Mouse (Mus musculus) kidney, adult 2 months (tissue): ENCODE results near the gene Tmem127. TPM values are rescaled to one million over a fixed set of nuclear protein-coding genes. Genes with fewer than 3 reads are reported as not detected.
A peak's percentile ranks its signal among the peaks of the same experiment; 100 is the strongest.

ENCODE experiments used
- DNase-seq: peaks from one replicate; pipeline ENCODE4 v3.0.0; 2021
- H3K27ac ChIP-seq: fragments of 200-500 bp; 2 replicates; pipeline ENCODE4 v1.5.1; 2012; ENCODE audit warnings: low read depth, low read length, control low read depth, inconsistent platforms; ENCODE audit not compliant: insufficient read depth
- H3K27me3 ChIP-seq: fragments of 200-500 bp; replicated peaks from 2 replicates; pipeline ENCODE4 v1.6.1; 2012; ENCODE audit warnings: mild to moderate bottlenecking, moderate library complexity, low read length, inconsistent platforms; ENCODE audit not compliant: control insufficient read depth, insufficient read depth
- H3K36me3 ChIP-seq: fragments of 200-500 bp; 2 replicates; pipeline ENCODE4 v1.6.1; 2012; ENCODE audit warnings: mild to moderate bottlenecking, moderate library complexity, low read length, inconsistent platforms; ENCODE audit not compliant: control insufficient read depth, insufficient read depth
- H3K4me1 ChIP-seq: fragments of 200-500 bp; 2 replicates; pipeline ENCODE4 v1.6.1; 2011; ENCODE audit warnings: low read length; ENCODE audit not compliant: control insufficient read depth, insufficient read depth
- H3K4me3 ChIP-seq: fragments of 200-500 bp; 2 replicates; pipeline ENCODE4 v1.5.1; 2011; ENCODE audit warnings: mild to moderate bottlenecking, low read depth, low read length, control low read depth; ENCODE audit not compliant: insufficient read depth
- CTCF ChIP-seq: fragments of 200-500 bp; conservative IDR thresholded peaks from 2 replicates; pipeline ENCODE4 v1.5.1; 2011; ENCODE audit warnings: low read depth, mild to moderate bottlenecking, control low read depth, low read length, moderate library complexity, mixed read lengths; ENCODE audit not compliant: insufficient read depth, insufficient read length
- POLR2A ChIP-seq: fragments of 200-500 bp; IDR thresholded peaks from one replicate; pipeline ENCODE4 v1.6.1; 2011; ENCODE audit warnings: low read depth, low read length, control low read depth
- WGBS: fragments of 180-500 bp; shearing (Covaris S2); methylation state at CpG from one replicate; pipeline ENCODE4 v1.1.7; 2018; 5-methylcytosine and 5-hydroxymethylcytosine counted together
- polyA plus RNA-seq: library from polyadenylated mRNA; depleted of rRNA; stranded (reverse); fragments of >200 nt; gene quantifications from 2 replicates; pipeline ENCODE4 v1.2.3, GENCODE M21; 2012; rRNA removed

Gene Tmem127
- polyA plus RNA-seq, 1 experiment, result 90.0 TPM

- no peak for DNase-seq
- Histone ChIP-seq H3K27me3 (no peaks in the 10 kb centered on the region), H3K4me3 (no peak overlapping the region), H3K4me1 (no peaks in the 10 kb centered on the region), H3K27ac (no peak overlapping the region), H3K36me3 (peaks cover 3% of the 10 kb centered on the region)
- TF ChIP-seq POLR2A (no peak), CTCF (no peak)
- 68% methylated on average over 3 of the region's 3 CpGs for WGBS
Measured at GRCm38 (mm10) chr2:127304609-127305210, 57.0 kb downstream of the Tmem127 start.

GRCm38 (mm10) chr2:127306123-127306522, 58.4 kb downstream of the Tmem127 start:
- Histone ChIP-seq H3K27ac (no peak overlapping the region), H3K4me3 (no peak overlapping the region), H3K36me3 (no peaks in the 10 kb centered on the region), H3K27me3 (no peaks in the 10 kb centered on the region), H3K4me1 (no peaks in the 10 kb centered on the region)
- no peak for DNase-seq
- TF ChIP-seq POLR2A (no peak), CTCF (0 out of 2 replicates have a peak, but pooled peaks have one; percentile 18)

- no peak overlapping the region for H3K27ac ChIP-seq
- no peak overlapping the region for H3K4me3 ChIP-seq
- TF ChIP-seq CTCF (no peak), POLR2A (no peak)
Measured at GRCm38 (mm10) chr2:127307179-127307578, 59.5 kb downstream of the Tmem127 start.

GRCm38 (mm10) chr2:127308660-127309059, 61.0 kb downstream of the Tmem127 start:
- H3K36me3 ChIP-seq, result no peaks in the 10 kb centered on the region
- H3K27ac ChIP-seq, result no peak overlapping the region
- no peaks in the 10 kb centered on the region for H3K27me3 ChIP-seq
- TF ChIP-seq POLR2A (no peak), CTCF (peak; percentile 49)
- WGBS, result 90% methylated on average over 2 of the region's 2 CpGs
- H3K4me1 ChIP-seq, result no peaks in the 10 kb centered on the region
- no peak overlapping the region for H3K4me3 ChIP-seq
- peak; percentile 25 for DNase-seq

More at GRCm38 (mm10) chr2:127307179-127307578, 59.5 kb downstream of the Tmem127 start:
- Histone ChIP-seq H3K4me1 (no peaks in the 10 kb centered on the region), H3K36me3 (no peaks in the 10 kb centered on the region), H3K27me3 (no peaks in the 10 kb centered on the region)
- DNase-seq, result no peak
- 58% methylated on average over 3 of the region's 3 CpGs for WGBS

GRCm38 (mm10) chr2:127310246-127310645, 62.5 kb downstream of the Tmem127 start:
- no peak for DNase-seq
- WGBS, result 45% methylated on average over 2 of the region's 2 CpGs
- TF ChIP-seq CTCF (no peak), POLR2A (no peak)
- H3K36me3 ChIP-seq, result no peaks in the 10 kb centered on the region
- no peaks in the 10 kb centered on the region for H3K4me1 ChIP-seq
- H3K27ac ChIP-seq, result no peak overlapping the region
- H3K27me3 ChIP-seq, result no peaks in the 10 kb centered on the region
- no peak overlapping the region for H3K4me3 ChIP-seq

- TF ChIP-seq POLR2A, result no peak
- no peak for TF ChIP-seq CTCF
- whole genome bisulfite sequencing, result 90% methylated on average over 7 of the region's 7 CpGs
- no peak overlapping the region for H3K27ac ChIP-seq
- no peaks in the 10 kb centered on the region for H3K4me1 ChIP-seq
- DNase-seq, result no peak
- H3K27me3 ChIP-seq, result no peaks in the 10 kb centered on the region
- H3K4me3 ChIP-seq, result no peak overlapping the region
- H3K36me3 ChIP-seq, result no peaks in the 10 kb centered on the region
Measured at GRCm38 (mm10) chr2:127310685-127311084, 63.0 kb downstream of the Tmem127 start.

Other genes starting within 250 kb of the Tmem127 start
- gene Ap4e1, start 239.2 kb upstream of the Tmem127 start, polyA plus RNA-seq, result 1.8 and 2.4 TPM in 2 replicates
- 30.1 and 43.3 TPM in 2 replicates for gene Blvra, start 177.2 kb upstream of the Tmem127 start, polyA plus RNA-seq
- 0.34 and 0.61 TPM in 2 replicates for gene Ncaph, start 114.0 kb upstream of the Tmem127 start, polyA plus RNA-seq
- gene Itpripl1, start 104.5 kb upstream of the Tmem127 start, polyA plus RNA-seq, result 17.3 and 17.7 TPM in 2 replicates
- gene 1810024B03Rik, start 39.6 kb upstream of the Tmem127 start, polyA plus RNA-seq, result 2.8 TPM in 2 replicates
- 45.9 and 46.8 TPM in 2 replicates for gene Snrnp200, start 39.5 kb upstream of the Tmem127 start, polyA plus RNA-seq
- 101 and 114 TPM in 2 replicates for gene Ciao1, start 92 bp upstream of the Tmem127 start, polyA plus RNA-seq
- gene Stard7, start 22.3 kb downstream of the Tmem127 start, polyA plus RNA-seq, result 57.2 and 62.2 TPM in 2 replicates
- gene Dusp2, start 88.3 kb downstream of the Tmem127 start, polyA plus RNA-seq, result 1.0 and 5.7 TPM in 2 replicates
- not detected in 2 replicates for gene Astl, start 90.7 kb downstream of the Tmem127 start, polyA plus RNA-seq
- gene Adra2b, start 115.3 kb downstream of the Tmem127 start, polyA plus RNA-seq, result 64.7 and 68.2 TPM in 2 replicates
- gene Gpat2, start 177.3 kb downstream of the Tmem127 start, polyA plus RNA-seq, result 1.4 and 1.9 TPM in 2 replicates
- gene Fahd2a, start 196.7 kb downstream of the Tmem127 start, polyA plus RNA-seq, result 71.9 and 86.5 TPM in 2 replicates